Mouse (Mus musculus) small intestine, adult 2 months (tissue): ENCODE measurements at regions not wholly inside any gene's neighbourhood (a gene's known extent, or its start where the extent isn't known, plus 50 kb on each side); places are given as distances from the start of the nearest gene placed in this dataset.

Experiments used
- CTCF ChIP-seq: fragments of 200-500 bp; IDR thresholded peaks from 2 replicates; pipeline ENCODE4 v1.5.1; 2012; ENCODE audit warnings: low read depth, mild to moderate bottlenecking, control low read depth, inconsistent platforms, low read length, moderate library complexity, mixed read lengths; ENCODE audit not compliant: insufficient replicate concordance, insufficient read length; ENCODE audit errors: extremely low read depth
- POLR2A ChIP-seq: fragments of 200-500 bp; IDR thresholded peaks from 2 replicates; pipeline ENCODE4 v1.6.1; 2012; ENCODE audit warnings: low read depth, mild to moderate bottlenecking, control low read depth, inconsistent platforms, low read length, moderate library complexity

- no peak for TF ChIP-seq POLR2A
- TF ChIP-seq CTCF: peak; percentile 73; the same call in 1 of the 2 replicates
Measured at GRCm38 (mm10) chr1:89344546-89344945, 110.1 kb upstream of the Agap1 start.
